Mouse (Mus musculus) cerebellum, adult (tissue): ENCODE results near the gene Slc22a6.

Experiments used
- ATAC-seq: cut with Nextera tagmentation; 2 replicates; pipeline ENCODE4 v1.9.2; 2017; ENCODE audit warnings: mild to moderate bottlenecking, moderate library complexity, mixed read lengths; ENCODE audit not compliant: insufficient number of reproducible peaks, low FRiP score, low TSS enrichment

Gene Slc22a6

DNA sequence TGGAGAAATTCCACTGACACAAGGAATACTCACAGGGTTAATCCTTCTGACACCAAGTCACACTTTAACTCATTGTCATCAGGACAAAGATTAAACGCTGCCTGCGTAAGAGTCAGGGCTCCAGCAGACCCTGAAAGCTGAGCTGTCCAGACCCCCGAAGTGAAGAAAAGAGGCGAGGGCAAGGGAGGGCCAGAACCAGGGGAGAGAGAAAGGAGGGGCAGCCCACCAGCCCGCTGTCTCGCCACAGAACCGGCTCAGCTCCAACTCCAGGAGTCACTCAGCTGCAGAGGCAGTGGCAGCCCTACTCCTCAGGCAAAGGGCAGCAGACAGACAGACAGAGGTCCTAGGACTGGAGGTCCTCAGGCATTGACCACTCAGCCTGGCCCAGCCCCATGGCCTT, at the start of gene Slc22a6:
Gene Slc22a6 (plus strand): TSS at position 136 of the 400 bp plus-strand sequence.
- no peak for ATAC-seq

DNA sequence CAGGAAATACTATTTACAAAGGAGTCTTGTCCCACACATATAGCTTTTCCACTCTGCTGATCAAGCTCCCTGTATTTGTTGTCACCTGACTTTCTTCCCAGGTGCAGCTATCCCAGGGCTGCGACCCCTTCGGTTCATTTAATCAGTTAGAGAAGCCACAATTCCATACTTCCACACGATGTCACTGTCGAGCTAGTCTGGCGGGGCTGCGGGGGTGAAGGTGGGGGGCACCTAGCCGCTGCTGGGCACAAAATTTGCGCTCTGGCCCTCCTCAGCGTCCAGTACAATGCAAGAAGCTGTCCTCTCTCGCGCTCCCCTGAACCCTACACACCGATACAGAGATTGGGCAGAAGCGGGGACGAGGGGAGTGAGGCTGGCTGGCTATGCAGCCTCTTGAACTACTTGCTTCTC, 48.4 kb upstream of the Slc22a6 start:
- ATAC-seq, result no peak

DNA sequence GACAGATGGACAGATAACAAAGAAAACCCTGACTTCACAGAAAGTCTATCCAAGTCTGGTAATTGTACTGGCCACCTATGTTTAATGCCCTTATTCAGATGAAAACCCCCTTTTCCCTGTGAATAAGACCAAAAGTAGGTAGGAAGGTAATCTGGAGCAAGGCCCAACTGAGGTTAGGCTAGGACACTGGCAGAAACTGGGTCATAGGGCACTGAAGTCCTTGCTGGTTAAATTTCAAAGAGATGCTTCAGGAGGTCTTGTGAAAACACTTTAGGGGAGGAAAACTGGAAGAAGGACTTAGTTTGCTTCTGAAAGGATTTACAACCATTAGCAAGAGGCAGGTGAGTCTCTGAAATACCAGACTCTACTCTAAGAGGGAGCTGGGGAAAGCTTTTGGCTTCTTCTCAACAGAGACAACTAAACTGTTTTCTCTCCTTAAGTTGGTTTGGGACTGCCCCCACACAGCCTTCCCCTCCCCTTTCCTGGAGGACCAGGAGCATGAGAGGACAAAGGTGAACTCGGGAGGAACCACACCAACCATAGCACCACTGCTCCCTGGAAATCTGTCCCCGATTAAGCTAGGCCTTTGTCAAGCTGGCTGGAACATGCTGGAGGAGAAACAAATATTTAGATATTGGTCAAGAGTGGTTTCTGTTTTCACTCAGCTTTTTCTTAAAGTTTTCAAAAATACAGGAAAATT, 47.3 kb upstream of the Slc22a6 start:
- no peak for ATAC-seq

DNA sequence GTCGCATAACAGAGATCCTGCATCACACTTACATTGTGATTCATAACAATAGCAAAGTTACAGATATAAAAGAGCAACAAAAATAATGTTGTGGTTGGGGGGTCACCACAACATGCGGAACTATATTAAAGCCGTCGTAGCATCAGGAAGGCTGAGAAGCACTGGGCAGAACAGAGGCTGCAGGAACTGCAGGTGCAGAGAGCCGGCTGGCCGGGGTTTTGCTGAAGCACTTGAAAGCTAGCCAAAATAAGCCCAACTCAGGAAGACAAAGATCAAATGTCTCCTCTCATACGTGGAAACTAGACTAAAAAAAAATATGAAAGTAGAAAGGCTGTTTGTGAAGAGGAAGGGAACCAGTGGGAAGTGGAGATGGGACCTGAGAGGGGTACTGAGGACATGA, 46.1 kb upstream of the Slc22a6 start:
- no peak for ATAC-seq

DNA sequence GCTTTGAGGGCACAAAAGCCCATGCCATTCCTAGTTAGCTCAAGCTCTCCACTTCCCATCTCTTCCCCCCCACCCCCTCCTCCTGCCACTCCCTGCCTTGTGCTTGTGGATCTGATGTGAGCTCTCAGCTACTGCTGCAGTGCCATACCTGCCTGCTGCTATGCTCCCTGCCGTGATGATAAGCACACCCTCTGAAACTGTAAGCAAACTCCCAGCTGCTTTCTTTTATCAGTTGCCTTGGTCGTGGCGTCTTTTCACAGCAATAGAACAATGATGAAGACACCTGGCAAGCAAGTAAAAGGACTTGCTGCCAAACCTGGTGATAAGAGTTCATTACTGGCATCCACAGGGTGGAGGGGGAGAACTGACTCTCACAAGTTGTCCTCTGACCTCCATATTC, 45.4 kb upstream of the Slc22a6 start:
- ATAC-seq, result no peak

DNA sequence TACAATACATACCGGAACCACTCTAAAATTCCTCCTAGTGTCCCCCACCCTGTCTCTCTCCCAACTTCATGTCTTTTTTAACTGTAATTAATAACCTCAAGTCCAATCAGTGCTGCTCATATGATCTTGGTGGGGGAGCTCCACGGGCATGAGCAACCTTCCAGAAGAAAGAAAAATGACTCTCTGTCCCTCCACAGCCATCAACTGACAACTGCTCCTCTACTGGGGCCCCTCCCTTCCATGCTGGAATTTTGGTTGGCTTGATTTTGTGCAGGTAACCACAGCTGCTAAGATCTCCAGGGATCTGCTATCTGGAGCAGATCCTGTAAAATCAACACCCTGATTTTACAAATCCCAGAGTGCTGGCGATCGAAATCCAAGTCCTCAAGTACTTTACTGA, 40.4 kb upstream of the Slc22a6 start:
- ATAC-seq, result no peak

DNA sequence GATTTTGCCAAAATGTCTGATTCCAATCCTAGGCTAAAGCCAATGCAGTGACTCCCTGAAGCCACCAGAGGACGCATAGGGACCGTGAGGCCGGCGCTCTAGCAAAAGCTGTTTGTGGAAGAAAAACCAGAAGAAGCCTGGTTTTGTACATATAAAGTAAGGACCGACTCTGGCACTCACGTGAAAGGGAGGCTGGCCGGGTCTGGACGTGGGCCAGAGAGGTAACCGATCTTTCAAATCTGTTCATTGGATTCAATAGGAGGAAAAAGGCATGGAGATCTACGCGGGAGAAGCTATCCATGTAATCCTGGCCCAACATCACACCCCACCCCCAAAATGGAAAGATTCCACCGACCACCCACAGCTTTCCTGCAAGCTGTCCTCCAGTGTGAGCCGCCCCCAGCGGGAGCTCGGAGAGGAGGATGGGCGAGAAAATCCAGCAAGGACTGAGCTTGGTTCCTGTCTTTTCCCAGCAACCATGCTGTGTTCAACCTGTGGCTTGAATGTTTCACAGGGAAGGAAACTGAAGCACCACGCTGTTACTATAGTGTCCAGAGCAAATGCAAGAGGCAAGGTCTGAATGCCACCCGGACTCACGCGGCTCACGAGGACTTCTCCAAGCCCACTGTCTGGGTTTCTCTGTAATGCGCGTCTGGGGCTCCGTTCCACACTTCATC, 39.4 kb upstream of the Slc22a6 start:
- no peak; the same call in 1 of the 2 replicates for ATAC-seq

DNA sequence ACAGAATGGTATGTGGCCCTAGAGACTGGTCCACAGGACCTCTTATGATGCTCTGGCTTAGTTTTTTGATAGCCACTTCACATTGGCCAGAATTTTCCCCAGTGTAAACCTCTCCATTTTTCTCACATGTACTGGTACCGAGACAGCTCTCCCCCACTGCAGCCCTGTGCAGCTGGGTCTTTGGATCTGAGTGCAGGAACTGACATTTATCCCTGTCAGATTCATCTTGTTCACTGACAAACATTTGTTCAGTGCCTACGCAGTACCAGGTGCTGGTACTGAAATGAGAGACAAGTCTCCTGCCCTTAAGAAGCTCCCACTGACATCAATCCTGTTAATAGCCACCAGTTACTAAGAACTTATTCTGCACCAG, 38.9 kb upstream of the Slc22a6 start:
- no peak for ATAC-seq

DNA sequence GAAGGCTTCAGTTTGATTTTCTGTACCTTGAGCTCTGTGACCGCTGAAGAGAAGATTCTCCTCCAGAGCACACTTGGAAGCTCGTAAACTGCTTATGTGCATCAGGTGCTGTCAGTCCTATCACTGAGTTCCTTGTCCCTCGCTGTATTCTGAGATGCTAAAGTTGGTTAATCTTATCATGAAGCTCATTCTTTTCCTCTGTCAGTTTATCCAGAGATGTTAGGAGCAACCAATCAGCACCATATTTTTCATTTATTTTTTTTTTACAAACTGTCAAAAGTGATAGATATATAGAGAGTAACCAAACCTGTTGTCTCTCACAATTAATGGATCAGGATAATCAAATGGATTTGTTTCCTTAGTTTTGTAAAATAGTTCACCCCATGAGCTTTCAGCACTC, 32.5 kb upstream of the Slc22a6 start:
- ATAC-seq, result no peak

DNA sequence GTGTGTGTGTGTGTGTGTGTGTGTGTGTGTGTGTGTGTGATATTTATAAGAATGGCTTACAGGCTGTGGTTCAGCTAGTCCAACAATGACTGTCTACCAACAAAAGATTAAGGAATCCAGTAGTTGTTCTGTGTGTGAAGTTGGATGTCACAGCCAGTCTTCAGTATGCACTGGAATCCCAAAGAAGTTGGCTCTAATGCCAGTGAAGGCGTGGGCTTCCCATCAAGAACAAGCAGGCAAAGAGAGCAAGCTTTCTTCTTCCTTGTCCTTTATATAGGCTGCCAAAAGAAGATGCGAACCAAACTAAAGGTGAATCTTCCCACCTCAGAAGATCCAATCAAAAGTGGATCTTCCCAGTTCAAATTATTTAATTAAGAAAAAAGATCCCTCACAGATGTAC, 31.9 kb upstream of the Slc22a6 start:
- no peak for ATAC-seq

DNA sequence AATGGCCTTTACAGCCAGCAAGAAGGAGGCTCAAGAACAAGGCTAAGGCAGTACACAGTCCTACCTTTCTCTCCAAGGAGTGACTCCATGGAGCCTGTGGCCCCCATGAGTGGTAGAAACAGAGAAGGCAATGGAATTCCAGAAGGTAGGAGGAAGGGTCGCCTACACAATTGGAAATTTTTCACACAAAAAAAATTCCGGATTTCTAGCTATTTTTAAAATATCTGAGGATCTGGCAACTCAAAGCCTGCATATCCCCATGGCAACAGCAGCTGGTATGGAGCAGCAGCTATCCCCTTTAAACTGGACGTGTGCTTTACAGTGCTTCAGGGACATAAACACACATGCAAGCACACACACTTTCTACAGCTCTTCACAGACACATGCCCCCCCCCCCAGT, 31.5 kb upstream of the Slc22a6 start:
- ATAC-seq, result no peak

DNA sequence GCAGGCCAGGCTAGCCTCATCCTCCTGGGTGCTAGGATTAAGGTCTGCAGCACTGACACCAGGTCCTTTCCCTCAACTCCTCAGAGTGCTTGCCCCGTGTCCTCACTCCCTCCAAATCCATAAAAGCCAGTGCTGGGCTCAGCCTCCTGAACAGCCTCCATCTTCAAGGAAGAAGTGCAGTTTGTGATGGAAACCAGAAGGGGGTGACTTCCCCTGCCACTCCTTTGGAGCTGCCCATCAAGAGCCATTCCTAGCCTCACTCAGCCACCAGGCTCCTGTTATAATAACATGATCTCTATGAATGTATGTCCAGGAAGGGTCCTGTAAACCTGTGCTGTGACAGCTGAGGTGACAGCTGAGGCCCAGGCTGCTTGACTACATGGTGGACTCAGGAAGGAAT, 30.5 kb upstream of the Slc22a6 start:
- ATAC-seq, result no peak

DNA sequence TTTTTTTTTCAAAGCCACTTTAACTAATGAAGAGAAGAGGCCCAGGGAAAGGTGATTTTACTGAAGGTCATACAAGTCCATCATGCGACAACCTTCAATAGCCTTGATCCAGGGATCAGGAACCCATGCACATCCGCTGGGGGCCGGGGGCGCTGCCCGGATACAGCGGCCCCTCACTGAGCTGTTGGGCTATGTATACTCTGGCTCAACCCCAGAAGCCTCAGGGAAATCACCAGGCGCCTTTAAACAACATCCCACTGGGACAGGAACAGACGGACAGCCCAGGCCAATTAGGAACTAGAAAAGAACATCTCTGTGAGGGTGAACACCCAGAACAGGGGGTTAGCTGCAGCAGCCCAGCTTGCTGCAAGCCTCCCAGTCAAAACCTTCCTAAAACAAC, 26.9 kb upstream of the Slc22a6 start, which contains the start of gene Slc22a8:
Gene Slc22a8 (plus strand): TSS at position 301 of the 400 bp plus-strand sequence.
- no peak for ATAC-seq

DNA sequence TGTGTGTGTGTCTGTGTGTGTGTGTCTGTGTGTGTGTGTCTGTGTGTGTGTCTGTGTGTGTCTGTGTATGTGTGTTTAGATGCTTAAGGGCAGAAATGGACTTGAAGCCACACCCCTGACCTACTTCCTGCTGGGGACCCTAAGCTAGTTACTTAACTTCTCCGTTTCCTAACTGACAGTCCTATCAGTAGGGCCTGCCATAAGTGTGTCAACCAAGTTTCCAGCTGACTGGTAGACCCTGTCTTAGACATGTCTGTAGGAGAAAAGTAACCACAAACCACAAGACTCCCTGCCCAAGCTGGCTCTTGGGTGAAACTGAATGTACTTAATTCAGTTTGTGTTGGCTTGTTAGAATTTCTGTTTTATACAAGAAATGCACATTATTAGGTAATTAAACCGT, 25.7 kb upstream of the Slc22a6 start:
- no peak for ATAC-seq

DNA sequence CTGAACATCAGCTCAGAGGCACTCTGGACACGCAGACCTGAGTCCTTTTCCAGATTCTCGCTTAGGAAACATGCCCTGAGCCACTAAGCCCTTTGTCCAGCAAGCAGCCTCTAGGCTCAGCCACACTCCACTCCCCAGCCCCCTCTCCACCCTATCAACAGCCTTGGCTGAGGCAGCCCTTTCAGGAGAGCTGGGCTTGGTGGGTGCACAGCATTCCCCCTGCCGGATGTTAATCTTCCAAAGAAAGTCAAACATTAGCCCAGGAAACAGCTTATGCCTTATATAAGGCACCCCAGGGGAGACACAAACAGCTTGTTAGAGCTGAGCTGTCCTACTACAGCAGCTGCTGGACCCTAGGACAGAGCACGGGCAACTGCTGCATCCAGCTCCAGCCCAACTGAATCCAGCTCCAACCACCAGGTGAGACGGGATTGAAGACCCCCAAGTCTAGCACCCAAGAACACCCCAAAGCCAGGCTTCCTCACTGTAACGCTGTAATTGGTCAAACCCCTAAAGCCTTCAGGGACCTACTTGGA, 24.9 kb upstream of the Slc22a6 start:
- ATAC-seq, result no peak

DNA sequence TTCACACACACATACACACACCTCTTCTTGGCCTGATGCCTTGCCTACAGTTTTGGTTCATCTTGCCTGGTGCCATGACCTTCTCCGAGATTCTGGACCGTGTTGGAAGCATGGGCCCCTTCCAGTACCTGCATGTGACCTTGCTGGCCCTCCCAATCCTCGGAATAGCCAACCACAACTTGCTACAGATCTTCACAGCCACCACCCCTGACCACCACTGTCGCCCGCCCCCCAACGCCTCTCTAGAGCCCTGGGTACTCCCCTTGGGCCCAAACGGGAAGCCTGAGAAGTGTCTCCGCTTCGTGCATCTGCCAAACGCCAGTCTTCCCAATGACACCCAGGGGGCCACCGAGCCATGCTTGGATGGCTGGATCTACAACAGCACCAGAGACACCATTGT, 24.0 kb upstream of the Slc22a6 start:
- no peak for ATAC-seq

DNA sequence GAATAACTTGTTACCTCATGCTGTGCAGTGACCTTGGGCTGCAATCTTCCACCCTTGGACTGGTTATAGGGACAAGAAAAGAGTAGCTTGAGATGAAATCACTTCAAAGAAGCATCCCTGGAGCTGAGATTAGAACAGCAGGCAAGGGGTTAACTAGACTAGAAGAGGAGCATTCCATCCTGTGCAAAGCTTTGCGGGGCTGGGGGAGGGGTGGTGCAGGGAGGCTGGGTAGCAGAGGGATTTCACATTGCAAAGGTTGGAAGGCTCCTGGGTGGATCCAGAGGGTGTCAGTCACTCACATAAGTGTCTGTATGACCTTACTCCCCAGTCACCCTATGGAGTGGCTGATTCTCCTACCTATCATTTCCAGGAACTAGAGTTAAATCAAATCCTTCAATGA, 23.3 kb upstream of the Slc22a6 start:
- ATAC-seq, result no peak

DNA sequence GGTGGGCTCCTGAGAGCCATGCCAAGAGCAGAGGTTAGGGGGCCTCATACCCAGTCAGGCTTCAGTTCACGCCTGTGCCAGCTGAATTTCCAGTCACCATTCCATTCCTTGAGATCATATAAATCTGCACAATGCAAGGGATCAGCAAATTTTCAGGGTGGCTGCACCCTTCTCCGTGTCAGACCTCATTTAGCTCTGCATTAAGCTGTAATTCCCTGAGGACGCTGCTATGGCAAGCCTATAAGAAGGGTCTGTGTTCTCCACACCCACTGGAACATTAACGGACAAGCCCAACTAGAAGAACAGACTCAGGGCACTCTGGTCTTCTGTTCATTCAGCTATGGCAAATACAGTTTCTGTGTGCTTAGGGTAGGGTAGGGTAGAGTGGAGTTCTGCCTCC, 20.6 kb upstream of the Slc22a6 start:
- ATAC-seq, result no peak

DNA sequence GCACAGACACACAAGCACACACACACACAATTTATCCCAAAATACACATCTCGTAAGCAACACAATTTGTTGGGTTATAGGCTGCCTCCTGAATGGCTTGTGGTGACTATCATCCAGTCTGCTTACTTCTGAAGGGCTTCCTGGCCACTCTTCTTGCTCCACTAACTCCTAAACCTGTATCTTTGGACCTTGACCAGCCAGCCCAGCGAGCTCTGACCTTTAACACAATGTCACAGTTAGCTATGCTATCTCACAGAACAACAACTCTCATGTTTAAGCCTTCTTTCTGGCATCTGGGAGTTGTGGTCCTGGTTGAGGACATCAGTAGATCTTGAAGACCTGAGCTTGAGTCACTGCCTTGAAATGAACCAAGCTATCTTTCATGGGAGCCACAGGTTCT, 18.6 kb upstream of the Slc22a6 start:
- no peak for ATAC-seq

DNA sequence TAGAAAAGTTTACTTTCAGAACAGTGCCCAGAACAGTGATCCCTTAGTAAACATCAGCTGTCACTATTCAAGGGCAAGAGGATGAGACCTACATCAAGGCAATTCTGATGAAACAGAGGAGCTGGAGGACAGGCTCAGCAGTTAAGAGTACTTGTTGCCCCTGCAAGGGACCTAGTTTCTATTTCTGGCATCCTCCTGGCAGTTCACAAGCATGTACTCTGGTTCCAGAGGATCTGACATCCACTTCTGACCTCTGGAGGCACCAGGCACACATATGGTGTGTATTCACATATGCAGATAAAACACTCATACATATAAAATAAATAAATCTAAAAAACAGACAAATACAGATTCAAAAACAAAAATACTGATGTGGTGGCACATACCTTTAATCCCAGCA, 15.9 kb upstream of the Slc22a6 start:
- ATAC-seq, result no peak

DNA sequence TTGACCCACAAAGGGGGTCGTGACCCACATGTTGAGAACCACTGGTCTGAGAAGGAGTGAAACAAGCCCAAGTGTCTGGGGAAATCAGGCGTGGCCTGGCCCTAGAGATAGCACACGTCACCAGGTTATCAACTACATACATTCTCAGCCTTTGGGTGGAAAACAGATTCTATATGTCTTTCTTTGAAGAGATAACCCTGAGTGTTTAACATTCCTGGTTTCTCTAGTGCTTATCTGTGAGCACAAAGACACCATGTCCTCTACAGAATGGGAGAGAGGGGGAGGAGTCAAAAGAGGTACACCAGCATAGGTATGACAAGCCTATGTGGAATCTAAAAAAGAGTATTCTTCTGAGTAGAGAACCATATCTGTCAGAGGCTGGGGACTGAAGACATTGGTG, 14.9 kb upstream of the Slc22a6 start:
- no peak for ATAC-seq
